Mouse (Mus musculus): ENCODE measurements around the gene Map4k5. TPM values are rescaled to one million over a fixed set of nuclear protein-coding genes. Genes with fewer than 3 reads are reported as not detected.

Gene Map4k5
- total RNA-seq, 2 experiments from 2014 or later, result 25.4 to 33.2 TPM

DNA sequence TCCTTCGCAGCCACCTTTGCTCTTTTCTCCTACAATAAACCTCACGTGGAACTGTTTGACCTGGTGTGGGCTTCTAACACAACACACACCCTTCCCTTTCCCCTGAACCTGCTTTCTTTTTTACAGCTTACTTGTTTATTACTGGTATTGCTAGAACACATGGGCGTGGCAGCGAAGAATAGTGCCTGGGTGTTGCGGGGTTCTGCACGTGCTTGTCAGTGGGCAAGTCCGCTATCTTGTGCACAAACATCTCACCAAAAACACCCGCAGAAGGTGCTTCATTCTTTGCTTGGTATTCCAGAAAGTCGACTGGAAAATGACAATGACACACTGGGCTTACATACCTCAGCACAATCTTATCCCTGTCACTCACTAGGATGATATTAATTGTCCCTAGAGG is 107.5 kb downstream of the Map4k5 start:
- no peak for DNase-seq

DNA sequence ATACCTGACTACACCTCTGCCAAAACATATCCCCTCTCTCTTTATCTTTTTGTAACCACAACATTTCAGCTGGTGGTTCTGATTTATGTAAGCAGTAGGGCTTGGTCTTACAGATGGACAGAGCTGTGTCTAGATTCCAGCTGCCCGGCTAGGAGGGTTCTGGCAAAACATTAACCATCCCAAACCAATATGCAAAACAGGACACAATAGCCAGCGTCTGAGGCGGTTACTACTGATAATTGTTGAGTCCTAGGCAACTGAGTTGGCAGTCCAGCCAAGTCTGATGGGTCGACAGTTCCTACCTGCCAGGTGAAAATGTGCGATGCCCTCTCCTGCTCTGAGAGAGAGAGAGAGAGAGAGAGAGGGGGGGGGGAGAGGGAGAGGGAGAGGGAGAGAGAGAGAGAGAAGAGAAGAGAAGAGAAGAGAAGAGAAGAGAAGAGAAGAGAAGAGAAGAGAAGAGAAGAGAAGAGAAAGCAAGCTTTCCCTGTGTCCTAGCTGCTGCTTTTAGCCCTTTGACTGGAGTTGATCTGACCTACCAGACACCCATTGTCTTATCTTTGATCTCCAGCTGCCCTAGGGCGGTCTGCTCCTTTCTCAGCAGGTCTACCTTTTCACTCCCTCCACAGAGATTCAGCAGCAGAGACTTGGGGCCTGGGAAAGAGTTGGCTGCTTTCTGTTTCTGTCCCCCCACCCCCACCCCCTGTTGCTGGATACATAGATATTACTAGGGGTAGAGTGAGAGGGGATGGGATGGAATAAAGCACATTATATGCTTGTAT is 109.6 kb downstream of the Map4k5 start:
- no peak for DNase-seq

DNA sequence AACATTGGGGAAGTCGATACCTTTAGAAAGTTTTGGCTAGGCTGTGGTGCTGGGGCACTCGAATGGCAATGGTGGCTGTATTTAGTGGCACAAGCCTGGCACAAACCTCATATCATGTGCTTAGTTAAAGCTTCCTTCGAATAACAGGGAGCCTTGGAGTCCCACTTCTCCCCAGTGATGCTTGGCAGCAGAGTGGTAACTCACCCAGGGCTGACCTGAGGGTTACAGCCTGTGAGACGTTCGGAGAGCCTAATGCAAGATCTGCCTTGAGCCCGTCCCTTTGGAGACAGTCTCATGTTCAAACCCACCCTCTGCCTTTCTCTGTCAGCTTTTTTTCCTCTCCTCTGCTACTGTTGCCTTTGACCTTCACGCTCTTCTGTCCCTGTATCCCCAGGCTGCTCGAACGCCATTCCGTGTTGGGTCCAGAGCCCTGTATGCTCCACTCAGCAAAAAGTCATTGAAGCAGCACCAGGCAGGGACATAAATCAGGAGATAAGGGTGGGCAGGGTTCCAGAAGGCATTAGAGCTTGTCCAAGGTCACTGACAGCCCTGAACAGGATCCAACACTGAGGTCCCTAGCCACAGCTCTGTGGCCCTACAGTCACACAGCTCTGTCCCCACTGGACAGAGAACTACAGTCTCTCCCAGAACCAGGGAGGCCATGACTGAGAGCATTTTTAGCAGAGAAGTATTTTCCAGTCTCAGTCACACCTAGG is 110.9 kb downstream of the Map4k5 start:
- no peak for DNase-seq

DNA sequence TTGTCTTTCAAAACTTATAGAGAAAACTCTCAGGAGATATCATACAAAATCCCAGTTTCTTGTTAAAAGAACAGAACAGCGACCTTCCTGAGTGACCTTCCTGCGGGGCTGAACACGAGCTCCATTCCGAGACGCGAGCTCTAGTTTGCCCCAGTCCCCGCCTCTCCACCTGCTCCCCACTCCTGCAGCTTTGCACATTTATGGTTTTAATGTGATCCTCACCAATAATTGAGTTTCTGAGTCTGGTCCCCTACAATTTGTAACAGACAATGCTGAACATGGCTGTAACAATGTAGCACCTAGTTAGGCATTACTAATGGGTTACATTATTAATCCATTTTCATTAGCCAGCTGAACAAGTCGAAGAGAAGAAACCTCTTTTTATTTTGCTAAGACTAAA is 111.5 kb downstream of the Map4k5 start:
- no peak for DNase-seq

DNA sequence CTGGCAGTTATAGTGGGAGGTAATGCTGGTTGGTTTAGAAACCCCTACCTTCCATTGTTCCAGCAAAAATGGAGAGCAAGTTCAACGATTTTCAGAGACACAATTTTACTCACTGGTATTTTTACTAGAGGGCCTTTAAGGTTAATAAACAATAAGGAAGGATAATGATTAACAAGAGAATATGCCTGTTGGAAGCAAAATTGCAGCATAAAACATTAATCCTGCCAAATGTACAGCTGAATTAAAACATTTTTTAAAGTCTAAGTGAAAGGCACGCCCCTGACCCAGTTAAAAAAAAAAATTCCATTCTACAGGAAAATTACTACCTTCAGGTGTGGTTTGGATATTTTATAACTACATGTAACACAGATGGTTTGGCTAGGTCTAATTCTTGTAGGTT is 115.0 kb downstream of the Map4k5 start:
- no peak for DNase-seq

DNA sequence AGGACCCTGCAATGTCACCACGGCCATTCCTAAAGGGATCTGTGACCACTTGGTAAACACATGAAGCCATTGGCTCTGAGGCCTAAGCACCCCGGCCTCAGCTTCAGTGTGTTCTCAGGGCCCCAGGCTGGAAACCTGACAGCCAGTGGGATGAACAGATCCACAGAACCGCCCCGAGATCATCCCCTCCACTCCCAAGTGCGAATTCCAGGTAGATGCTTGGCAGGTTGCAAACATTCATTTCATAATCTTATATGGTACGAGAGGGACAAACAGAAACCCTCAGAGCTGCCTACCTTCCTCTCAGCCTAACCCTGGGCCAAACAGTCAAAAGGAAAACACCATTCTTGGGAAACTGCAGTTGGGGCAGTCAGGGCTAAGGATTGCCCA is 115.7 kb downstream of the Map4k5 start:
- DNase-seq, result no peak

DNA sequence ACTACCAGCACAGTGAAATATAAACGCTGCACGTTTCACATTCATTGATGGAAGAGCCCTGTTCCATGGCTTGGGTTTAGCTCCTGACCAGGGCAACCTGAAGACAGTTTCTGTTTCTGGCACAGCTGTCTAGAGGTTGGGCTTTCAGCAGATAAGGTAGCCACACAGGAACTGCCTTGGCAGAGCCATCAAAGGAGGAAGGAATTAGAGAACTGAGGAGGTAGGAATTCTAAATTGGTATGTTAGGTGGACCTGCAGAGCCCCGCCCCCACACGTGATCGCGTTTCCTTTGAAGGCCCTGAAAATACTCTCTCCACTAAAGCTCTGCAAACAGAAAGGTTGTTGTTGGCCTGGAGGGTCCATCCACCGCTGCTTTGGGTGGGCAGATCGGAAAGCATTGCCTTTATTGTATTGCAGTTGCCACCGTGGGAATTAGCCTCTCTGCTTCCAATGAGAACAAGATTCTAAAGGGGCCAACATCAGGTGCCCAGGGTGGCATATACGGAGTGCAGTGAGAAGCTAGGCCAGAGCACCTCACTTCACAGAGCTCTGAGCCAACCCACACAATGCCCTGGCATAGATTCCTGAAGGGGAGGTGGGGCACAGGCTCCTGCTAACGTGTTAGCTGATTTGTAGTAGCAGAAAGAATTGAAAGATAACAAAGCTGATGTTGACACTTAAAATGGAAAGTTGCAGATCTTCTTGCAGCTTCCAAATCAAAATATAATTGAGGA is 116.2 kb downstream of the Map4k5 start:
- no peak for DNase-seq

DNA sequence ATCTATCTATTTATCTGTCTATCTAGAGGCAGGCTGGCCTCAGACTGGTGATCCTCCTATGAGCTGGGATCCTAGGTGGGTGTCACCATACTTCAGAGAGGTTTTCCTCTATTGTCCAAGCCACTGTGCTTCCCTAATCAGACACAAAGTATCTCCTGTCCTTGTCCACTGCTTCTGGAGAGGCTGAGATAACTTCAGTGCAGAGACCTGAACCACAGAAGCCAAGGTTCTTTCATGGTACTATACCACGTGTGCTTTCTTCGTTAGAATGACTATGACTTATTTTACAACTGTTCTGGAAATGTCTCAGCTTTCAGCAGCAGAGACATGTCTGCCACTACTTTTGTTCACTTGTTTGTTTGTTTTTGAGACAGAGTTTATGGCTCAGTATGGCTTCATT is 124.2 kb downstream of the Map4k5 start:
- DNase-seq, result no peak

DNA sequence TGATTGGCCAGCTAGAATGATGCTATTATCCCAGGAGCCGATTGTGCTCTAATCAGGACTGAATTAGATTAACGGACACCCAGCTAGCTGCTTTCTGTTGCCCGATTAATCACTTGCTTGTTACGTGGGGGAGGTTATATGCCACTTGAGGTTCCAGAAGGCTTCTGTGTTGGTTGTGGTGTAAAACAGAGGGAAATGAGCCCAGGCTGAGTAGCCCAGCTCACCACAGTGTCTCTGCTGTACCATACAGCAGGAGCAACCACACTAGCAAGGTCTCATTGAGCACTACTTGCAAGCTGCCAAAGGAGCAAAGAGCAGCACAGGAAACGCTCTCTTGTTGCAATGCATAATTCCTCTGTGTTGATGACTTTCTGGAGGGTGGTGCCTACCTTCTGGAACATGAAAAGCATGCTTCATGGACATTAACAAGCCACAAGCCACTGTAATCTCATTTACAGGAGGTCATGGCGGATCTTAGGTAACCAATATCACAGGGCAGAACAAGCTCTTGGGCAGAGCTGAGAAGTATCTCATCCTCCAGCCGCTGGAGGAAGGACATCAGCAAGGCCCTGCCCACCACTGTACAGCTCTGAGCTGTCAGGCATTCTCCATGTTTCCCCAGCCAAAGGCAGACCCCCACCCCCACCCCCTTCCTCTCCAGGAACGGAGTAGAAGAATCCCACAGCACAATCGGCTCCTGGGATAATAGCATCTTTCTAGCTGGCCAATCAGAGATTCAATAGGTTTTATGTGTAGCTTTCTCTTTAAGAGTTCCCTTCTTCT is 125.3 kb downstream of the Map4k5 start:
- DNase-seq, result no peak

DNA sequence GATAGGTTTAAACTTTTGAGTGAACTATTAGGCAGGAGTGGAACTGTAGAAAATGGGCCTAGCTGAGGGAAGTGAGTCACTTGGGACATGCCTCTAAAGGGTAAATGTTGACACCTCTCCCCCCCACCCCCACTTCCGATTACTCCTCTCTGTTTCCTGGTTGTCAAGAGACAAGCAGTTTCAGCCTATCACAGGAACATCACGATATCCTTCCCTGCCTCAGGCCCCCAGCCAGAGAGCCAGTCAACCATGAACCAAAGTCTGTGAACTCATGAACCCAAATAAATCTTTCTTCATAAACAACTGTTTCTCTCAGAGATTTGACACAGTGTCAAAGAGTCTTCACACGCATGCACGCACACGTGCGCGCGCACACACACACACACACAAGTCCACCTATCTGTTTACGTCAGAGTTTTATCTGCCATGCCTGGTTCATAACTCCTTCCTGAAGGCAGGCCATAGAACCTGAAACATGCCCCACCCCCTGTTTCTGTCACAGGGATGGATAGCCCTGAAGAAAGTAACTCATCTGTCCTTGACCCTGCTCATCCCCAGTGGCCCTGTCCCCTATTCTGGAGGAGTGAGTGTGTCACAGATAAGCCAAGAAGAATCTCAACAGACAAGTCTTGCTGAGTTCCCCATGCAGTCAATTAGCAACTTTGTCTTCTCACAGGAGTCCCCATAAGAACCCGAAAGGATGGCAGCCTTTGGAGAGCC is 126.7 kb downstream of the Map4k5 start:
- DNase-seq, result no peak

DNA sequence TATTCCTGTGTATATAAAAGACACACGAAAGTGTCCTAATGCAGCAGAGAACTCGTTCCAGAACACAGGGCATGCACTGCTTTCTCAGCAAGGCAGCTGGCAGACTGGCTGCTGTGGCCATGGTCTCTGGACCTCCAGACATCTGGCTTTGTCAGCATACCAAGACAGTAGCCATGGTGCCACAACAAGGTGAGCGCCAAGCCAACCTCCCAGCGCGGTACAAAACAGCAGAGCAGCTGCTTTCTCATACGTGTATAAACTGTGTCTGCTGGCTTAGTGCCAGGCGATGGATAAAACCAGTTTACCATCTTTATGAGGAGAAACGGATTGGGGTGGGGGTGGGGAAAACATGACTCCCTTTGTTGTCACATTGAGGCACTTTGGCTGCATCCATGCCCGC is 127.5 kb downstream of the Map4k5 start:
- DNase-seq, result no peak

DNA sequence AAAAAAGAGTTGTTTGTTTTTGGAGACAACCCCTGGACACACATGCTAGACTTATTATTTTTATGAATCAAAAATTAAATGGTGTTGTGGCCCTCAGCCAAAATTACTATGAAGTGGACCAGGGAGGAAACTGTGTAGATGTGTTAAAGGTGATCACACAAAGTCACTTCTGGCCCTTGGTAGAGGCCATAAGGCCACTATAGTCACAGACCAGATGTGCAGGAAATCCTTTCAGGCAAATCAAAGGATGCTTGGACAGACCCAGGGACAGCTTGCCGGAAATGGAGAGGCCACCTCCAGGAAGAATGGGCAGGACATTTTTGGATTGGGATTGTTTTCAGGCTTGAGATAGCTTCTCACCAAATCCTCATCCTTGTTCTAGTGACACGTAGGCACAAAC is 131.4 kb downstream of the Map4k5 start:
- DNase-seq, result no peak

DNA sequence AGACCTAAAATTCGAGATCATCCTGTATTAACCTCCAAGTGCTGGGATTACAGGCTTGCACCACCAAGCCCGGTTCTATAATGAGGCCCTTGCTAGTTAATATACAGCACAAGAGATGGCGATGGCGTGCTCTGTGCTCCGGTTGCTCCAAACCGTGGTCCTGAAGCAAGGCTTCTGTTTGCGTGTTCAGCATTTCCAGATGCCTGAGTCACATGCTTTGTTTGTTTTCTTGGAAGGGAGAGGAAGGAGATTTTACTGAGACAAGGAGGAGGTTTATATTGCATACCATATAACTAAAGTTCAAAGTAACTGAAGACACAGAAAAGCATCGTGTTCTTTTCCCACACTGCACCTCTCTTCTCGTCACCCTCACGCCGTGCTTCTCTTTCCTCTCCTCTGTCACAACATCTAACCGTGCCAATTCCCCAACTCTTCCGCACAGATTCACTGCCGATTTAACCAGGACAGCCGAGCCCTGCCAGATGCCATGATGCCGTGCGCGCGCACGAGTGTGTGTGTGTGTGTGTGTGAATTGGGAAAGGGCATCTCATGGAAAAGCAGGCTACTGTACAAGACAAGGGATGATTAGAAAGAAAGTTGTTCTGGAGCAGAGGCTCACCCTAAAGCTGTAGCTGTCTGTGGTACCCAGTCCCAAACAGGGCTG is 132.1 kb downstream of the Map4k5 start:
- no peak for DNase-seq

DNA sequence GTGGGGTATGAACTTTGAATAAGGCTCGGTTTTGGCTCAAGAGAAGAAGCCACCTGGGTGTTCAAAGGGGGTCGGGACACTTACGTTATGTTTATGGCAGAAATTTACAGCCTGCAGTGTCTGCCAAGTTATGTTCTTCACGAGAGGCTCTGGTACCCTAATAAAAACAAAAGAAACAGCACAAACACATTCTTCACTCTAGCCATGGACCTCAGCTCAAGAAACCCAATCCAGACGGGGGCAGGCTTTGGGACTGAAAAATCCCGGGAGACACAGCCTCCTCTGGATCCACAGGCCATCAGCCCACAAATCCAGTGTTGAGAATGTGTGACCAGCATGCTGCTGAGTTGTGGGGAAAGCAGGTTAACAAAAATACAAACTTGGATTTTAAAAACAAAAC is 133.0 kb downstream of the Map4k5 start:
- DNase-seq, result no peak

DNA sequence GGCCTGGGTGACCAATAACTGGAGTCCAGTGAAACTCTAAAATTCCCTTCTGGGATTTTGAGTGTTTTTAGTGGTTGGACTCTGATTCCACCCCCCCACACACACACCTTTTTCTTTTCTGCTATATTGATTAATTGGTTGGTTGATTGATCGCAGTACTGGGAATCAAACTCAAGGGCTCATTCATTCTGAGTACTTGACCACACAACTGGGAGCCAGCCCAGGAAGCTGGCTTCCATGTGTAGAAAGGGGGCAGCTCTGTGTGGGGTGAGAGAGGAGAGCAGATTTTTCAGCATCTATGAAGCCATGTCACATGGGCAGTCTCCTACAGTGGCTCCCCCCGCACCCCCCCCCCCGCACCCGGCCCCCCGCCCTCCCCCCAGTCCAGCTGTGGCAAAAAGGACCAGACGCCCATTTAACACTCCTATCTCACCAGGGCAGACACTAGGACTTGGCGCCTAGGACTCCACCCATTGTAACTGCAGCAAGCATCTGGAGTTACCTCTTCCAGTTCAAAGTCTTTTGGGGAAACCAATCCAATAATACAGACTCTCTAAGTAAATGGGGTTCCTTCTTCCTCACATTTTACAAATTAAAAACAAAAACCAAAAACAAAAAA is 133.6 kb downstream of the Map4k5 start:
- no peak for DNase-seq

DNA sequence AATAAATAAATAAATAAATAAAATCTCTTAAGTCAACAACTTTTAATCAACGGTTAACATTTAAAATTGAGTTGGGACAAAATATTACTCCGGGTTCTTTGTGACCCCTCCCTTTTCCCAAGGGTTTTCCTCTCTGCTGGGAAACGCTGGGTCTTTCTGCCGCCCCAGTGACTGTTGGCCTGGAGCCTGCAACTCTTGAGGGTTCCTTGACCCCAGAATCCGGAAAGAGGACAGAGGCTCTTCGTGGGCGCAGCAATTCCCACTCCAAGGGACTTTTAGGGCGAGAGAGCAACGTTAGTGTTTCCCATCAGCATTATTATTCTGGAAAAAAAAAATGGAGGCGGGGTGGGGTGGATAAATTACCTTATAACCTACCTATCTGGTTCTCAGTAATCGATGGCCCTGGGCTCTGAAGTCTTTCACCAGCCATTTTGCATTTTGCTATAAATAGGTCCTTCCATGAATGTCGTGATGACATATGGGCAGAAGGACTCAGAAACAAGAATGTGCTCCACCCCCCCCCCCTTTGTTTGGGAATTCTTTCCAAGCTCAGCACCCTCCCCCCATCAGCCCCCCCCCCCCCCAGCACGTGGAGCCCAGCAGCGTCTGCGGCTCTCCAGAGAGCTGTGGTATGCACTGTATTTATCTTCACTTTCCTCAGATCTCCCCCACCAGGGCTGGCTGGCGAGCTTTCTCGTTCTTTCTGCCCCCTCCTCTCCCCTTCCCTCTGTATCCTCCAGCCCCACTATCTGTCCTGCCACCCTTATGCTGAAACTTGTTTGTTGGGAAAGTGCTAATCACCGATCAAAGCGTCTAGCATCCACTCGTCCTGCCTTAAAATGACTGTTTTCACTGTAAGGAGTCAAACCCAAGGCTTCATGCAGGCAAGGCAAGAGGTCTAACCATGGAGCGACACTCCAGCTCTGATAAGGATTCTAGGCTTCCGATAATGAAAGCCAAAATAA is 134.5 kb downstream of the Map4k5 start:
- DNase-seq, result no peak

DNA sequence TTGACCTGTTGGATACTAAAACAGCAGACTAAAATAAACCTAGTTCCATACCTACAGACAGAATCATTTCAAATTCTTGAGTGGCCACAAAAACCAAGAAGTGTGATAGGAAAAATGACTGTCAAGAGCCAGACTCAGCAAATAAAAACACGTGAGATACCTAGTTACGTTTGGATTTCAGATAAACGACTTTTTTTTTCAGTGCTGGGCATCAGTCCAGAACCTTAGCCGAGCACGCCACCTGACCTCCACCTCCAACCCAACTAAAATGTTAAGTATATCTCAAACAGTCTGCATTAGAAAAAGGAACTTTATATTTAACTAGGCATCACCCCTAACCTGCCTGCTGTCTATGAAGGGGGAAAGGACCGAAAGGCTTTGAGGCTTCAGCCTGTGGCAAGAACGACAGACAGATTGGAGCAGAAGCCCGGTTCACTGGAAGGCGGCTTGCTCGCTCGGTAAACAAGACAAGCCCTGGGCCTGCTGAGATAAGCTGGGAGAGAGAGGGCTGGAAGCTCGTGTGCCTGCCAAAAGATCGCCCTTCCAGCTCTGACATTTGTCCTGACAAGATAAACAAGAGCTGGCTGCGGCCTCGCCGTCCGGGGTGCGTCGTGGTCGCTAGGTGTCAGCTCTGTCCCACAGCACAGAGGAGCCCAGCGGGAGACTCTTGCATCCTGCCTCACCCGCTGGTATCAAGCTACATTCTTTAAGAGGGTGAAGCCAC is 135.4 kb downstream of the Map4k5 start:
- DNase-seq, result peak; percentile 69

DNA sequence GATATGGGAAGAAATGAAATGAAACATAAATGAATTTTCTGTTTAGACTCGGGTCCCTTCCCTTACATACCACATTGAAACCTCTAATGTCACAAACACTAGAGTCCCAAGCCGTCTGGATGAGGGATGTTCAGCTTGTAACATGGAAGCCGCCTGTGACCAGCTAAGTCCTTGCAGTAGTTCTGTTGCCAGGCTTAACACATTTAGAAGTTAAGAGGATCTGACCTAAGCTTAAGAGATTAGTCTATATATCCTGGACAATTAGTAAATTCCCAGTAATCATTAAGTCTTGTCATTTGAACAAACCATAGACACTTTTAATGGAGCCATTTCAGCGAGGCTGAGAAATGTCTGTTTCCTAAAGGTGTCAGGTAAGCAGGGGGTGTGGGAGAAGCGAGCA is 137.0 kb downstream of the Map4k5 start:
- DNase-seq, result no peak

DNA sequence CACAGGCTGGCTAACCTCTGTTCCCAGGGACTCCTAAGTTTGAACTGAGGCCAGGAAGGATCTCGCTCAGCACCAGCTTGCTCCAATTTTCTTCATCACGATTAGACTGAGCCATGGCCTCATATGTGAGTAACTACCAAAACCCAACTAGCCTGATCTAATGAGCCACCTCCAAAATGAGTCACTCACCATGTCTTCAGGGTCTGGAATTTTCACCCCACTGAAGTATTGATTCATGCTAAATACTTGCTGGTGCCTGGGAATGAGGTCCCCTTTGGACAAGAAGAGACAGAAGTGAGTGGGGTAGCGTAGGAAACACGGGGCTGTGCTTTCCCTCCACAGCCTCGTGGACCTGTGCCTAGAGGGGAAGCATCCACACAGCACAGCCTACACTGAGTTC is 139.1 kb downstream of the Map4k5 start:
- no peak for DNase-seq

All from gastrocnemius, postnatal 10 days (tissue).